8 mouse cellular contexts compared by ENCODE assay signal in the genomic region with DNA sequence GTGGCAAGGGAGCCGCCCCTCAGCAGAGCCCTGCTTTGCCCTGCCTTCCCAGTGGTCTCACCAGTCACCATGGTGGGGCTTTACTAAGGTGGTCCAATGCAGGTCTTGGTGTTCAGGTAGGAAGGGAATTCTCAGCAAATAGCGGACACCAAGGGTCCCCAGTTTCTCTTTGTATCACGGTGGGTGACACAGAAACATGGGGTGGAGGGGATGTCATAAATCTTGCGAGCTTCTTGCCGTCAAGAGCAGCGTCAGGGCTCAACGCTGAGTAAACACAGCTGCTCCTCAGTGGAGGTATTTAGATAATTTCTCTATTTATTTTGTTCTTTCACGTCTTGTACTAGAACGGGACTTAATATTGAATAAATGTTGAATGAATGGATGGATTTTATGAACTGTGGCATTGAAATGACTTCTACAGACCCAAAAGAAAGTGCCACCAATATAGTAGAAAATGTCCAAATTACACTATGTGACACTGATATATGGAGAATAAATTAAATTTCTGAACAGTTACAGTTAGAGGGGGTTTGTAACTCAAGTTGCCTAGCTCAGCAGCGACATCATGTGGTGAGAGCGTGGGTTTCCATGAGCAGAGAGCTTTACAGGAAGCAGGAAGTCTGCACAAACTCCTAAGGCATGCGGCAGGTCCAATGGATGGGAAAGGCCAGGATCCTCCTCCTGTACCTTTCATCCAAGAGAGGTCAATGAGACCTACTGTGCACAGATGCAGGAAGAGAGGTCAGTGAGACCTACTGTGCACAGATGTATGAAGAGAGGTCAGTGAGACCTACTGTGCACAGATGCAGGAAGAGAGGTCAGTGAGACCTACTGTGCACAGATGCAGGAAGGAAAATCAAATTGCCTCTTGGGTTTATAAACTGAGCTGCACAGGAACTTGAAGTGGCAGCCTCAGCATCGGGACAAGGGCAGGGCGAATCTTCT. TPM values are rescaled to one million over a fixed set of nuclear protein-coding genes. Genes with fewer than 3 reads are reported as not detected.
DNase-seq lines count a peak whose midpoint lies in the region; ATAC-seq lines count a peak whose summit lies in the region.

No protein-coding gene starts in this region.

- peak; percentile 86 for DNase-seq in R1 (ENCODE audit: low read depth, low spot score)
- peak; percentile 42 for DNase-seq in cerebellum, adult 9-11 months
- peak; percentile 75 to 76 for DNase-seq in frontal cortex, postnatal 36 days (ENCODE audit: low spot score in 2 of 2)
- DNase-seq in hindlimb bud, embryonic 11.5 days (ENCODE audit: extremely low spot score, low read depth, low spot score), result peak; percentile 90
- DNase-seq in left cerebral cortex, adult 11 months (ENCODE audit: low spot score), result peak; percentile 50
- peak; percentile 59 for DNase-seq in right cerebral cortex, postnatal 25 days
- peak; percentile 60 for DNase-seq in yolk sac, embryonic 10.5 days (ENCODE audit: low spot score)

- ATAC-seq in megakaryocyte-erythroid progenitor cell, adult 5-6 weeks (replicated peaks; ENCODE audit: low FRiP score, low TSS enrichment, poor library complexity, severe bottlenecking), result peak; percentile 83

RNA-seq across cellular contexts. Expression of a gene that starts 54.7 kb away (rescaled TPM):
- total RNA-seq in megakaryocyte-erythroid progenitor cell, adult 5-6 weeks (2014; fragmentation: Nextera tagmentation), result 5.6 and 5.9 TPM in 2 replicates
- total RNA-seq in megakaryocyte-erythroid progenitor cell, adult 5-6 weeks (2017), result 7.0 and 26.9 TPM in 2 replicates

Comparison
In these comparisons a context has a peak if more than half of its experiments do, and no peak if none do; other contexts are left out.
1. Peak in every context shown above with its lines: DNase-seq and ATAC-seq.